Mouse (Mus musculus) spleen, adult 12 weeks (tissue): ENCODE results near the gene Zfp300.
A peak's percentile ranks its signal among the peaks of the same experiment; 100 is the strongest.

Source experiments
- DNase-seq: peaks from one replicate; pipeline ENCODE4 v3.0.0; 2022; ENCODE audit warnings: low spot score

The Zfp300 gene

DNA sequence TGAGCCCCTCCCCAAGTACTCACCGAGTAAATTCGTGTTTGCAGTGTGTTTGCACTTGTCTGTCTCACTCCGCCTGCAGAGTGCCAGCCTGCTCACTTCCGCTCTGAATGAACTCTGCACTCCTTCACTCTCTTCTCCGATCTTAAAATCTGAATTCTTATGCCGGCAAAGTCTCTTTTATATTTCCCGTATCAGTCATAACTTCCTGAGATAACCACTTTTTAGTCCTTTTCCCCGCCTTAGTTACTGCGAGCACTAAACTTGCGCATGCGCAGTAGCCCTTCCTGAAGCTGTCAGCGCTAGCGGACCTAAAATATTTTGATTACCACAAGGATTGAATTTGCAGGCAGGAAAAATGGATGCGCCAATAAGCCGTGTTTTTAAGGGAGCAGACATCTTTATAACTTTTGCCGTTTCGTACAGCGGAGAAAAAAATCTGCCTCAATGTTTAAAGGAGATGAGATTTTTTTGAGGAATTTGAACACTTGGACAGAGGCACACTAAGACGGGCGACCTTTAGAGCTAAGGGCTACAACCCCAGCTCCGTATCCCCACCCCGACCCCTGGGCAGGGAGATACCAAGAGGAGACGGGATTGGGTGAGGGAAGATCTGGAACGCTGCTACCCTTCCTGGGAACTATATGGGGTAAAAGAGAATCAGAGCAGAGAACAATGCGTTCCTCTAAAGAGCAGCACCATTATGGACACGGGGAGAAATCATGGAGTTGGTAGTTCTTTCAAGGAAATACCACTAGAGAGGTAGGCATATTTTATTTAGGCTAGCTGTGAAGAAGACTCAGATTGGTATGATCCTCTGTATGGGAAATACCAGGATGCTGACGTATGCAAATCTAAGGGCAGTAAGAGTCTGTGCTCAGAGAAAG is at the start of gene Zfp300:
Gene Zfp300, minus strand, starts transcription at position 545 of the 884 bp plus-strand sequence.
- DNase-seq: peak; percentile 9

DNA sequence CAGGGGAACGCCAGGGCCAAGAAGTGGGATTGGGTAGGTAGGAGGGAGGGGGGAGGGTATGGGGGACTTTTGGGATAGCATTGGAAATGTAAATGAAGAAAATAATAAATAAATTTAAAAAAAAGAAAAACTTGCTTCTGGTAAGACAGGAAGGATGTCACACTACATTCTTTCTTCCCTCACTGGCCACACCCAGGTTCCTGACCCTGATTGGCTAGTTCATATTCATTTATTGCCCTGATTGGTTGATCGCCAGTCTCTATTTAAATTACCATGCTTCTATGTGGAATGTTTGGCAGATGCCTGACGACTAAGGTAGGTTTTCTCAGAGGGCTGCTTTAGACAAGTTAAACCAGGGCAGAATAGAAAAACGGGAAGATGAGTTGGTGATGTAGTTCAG is 26.2 kb upstream of the Zfp300 start, which contains the start of gene Ssxa1:
Gene Ssxa1, plus strand, starts transcription at position 301 of the 400 bp plus-strand sequence.
- no peak for DNase-seq

DNA sequence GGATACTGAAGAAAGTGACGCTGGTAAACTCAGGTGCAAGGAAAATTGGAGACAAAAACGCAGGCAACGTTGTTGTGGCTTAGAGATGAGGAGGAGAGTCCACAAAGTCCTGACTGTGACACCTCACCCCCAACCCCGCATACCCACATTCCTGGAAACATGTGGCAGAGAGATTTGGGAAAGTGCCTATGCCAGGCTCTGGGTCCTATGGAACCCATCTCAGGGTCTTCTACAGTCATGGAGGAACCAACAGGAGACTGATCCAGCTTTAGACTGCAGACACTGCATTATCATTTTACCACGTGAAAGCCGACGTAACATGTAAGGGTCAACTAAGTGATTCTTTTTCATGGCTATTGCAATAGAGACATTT is 526 bp upstream of the Zfp300 start:
- no peak for DNase-seq

- DNase-seq: no peak
These were observed 713 bp downstream of the Zfp300 start for GRCm38 (mm10) chrX:21088645-21088982.

DNA sequence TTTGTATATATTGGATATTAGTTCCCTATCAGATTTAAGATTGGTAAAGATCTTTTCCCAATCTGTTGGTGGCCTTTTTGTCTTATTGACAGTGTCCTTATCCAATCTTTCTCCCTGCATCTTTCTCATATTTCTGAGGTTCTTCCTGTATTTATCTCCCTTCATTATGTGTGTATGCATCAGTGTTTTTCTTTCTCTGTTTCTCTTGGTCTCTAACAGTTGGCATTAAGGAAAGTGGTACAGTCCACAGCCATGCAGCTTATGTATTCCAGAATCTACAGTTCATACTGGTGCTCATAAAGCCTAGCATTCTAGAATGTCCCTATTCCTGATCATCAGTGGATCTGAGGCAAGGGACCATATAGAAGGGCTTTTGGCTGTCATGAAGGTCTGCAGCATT is 21.2 kb downstream of the Zfp300 start, which contains the start of gene Spaca5:
Gene Spaca5, plus strand, starts transcription at position 301 of the 400 bp plus-strand sequence.
- DNase-seq: no peak

GRCm38 (mm10) chrX:21062544-21062890 is 26.8 kb downstream of the Zfp300 start:
- no peak for DNase-seq

DNA sequence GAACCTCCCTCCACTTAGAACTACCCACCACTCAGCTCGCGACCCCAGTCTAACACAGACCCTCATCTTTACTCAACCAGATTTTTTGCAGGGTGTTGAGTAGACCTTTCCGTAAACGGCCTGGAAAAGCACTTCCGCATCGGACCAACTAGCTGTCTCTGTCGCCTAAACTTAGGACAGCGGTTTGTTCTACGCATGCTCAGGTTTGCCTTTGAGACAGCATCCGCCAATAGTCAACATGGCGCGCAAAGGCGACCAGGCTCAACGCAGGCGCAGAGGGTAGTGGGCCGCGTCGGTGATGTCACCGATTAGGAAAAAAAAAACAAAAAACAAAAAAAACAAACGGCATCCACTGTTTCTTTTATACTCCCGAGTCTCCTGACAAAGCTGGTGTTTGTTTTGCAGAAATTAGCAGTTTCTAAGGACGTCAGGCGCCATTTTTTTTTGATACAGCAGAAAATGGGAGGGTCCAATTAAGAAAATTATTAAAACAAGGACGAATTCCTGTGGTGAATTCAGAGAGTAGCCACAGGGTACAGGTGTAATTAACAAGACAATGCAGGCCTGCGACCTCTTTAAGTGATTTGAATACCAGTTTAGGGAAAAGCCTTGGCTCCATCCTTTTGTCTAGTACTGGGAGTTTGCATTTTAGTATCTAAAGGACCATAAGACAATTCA is 27.3 kb downstream of the Zfp300 start, which contains the start of gene Zfp182:
Gene Zfp182, minus strand, starts transcription at position 451 of the 678 bp plus-strand sequence.
- DNase-seq: peak; percentile 52

GRCm38 (mm10) chrX:21061460-21061859 is 27.9 kb downstream of the Zfp300 start:
- no peak for DNase-seq
